Mouse (Mus musculus): ENCODE measurements around the gene Tgif2lx2. TPM values are rescaled to one million over a fixed set of nuclear protein-coding genes. Genes with fewer than 3 reads are reported as not detected.
"Not testable (repeated sequence)": the region's sequence is repeated elsewhere in the genome, so short reads cannot be mapped to it uniquely, and the experiment has no call there.

Tgif2lx2 gene
- not detected for total RNA-seq (2021)

- DNase-seq (ENCODE audit: extremely low spot score in 1 of 2, low spot score in 2 of 2); intact Hi-C loops (cut with DNase I): not testable (repeated sequence)
These were observed at the start of gene Tgif2lx2 for GRCm38 (mm10) chrX:118426927-118427326. TSS of gene Tgif2lx2 (plus strand) at chrX:118427227.

Other genes starting within 250 kb of the Tgif2lx2 start
- not detected for gene Tgif2lx1, start 53.5 kb downstream of the Tgif2lx2 start, total RNA-seq (2021)